Mouse (Mus musculus): ENCODE data around the gene Uri1. TPM values are rescaled to one million over a fixed set of nuclear protein-coding genes. Genes with fewer than 3 reads are reported as not detected.

Uri1 gene
- polyA plus RNA-seq, 1 experiment from 2014 or later: 33.4 TPM

Other genes with a start within 250 kb of the Uri1 start
- gene Zfp536, start 249.9 kb downstream of the Uri1 start, polyA plus RNA-seq (2016; fragmentation: Nextera tagmentation; extraction: Ambion mirVana): 32.2 and 40.7 TPM in 2 replicates
- 66.1 and 92.1 TPM in 2 replicates for gene Ccne1, start 84.0 kb upstream of the Uri1 start, polyA plus RNA-seq (2016; fragmentation: Nextera tagmentation; extraction: Ambion mirVana)
- gene 1600014C10Rik, start 159.7 kb upstream of the Uri1 start, polyA plus RNA-seq (2016; fragmentation: Nextera tagmentation; extraction: Ambion mirVana): 15.1 and 15.2 TPM in 2 replicates
- gene Plekhf1, start 204.5 kb upstream of the Uri1 start, polyA plus RNA-seq (2016; fragmentation: Nextera tagmentation; extraction: Ambion mirVana): 2.5 and 3.2 TPM in 2 replicates
- gene Pop4, start 247.9 kb upstream of the Uri1 start, polyA plus RNA-seq (2016; fragmentation: Nextera tagmentation; extraction: Ambion mirVana): 83.2 and 92.3 TPM in 2 replicates

Measured in hindbrain, embryonic 10.5 days (tissue).